Mouse (Mus musculus): ENCODE results near the gene Ptgfrn. TPM values are rescaled to one million over a fixed set of nuclear protein-coding genes. Genes with fewer than 3 reads are reported as not detected.

Gene Ptgfrn
- polyA plus RNA-seq, 1 experiment, result 70.5 TPM

DNA sequence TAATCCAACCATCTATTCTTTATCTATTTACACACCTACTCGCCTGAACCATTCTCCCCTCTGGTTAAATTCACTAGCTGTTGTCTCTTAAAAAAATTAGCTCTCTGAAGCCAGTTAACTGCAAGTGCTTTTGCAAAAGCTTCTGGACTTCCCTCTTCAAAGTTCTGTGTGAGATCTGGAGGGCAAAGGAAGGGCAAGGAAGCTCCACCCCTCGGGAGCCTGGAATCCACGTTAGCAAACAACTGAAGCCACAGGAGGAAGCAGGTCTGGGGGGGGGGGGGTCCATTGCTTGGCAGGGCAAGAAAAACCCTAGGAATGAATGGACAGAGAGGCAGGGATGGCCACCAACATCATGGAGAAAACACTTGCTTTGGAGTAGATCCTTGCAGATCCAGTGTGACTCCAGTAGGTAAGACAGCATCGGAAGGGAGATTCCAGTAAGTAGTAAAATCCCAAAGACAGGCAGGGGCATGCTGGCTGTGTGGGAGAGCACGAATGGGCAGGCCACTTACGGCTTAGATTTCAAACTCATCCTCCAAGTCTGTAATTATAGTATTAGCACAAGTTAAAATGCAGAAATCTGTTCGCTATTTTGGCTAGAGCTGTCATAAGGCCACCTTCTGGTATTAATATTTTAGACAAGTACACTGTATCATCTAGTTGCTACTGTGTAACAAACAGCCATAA, 78.5 kb downstream of the Ptgfrn start:
- no peak for TF ChIP-seq CTCF (IDR thresholded peaks at IDR 0.05; ENCODE audit: borderline replicate concordance, insufficient read depth, low read length)
- no peak for TF ChIP-seq POLR2A (IDR thresholded peaks at IDR 0.05; ENCODE audit: low read depth, low read length)
- no peak overlapping the region for H3K4me3 ChIP-seq (ENCODE audit: insufficient read depth, low read length)
- H3K27ac ChIP-seq (ENCODE audit: insufficient read depth, low read length), result no peak overlapping the region
- H3K4me1 ChIP-seq (ENCODE audit: control insufficient read depth, insufficient read depth, low read length), result no peaks in the 10 kb centered on the region

DNA sequence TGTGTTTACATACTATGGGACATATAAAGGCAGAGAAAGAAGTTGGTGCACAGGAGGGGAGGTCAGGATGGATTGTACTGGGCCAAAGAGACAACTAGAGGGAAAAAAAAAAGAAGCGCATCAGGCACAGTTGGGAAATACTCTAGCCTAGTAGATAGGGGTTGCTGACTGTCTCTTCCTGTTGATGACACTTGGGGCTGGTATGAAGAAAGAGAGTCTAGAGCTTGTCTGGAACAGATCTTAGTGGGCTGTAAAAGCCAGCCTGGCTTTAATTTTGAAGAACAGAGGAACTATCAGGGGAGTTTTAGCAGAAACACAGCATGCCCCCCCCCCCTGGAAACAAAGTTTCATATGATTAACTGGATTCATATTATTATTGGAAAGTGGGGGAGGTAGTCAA, 79.4 kb downstream of the Ptgfrn start:
- no peaks in the 10 kb centered on the region for H3K4me1 ChIP-seq (ENCODE audit: control insufficient read depth, insufficient read depth, low read length)
- TF ChIP-seq POLR2A (IDR thresholded peaks at IDR 0.05; ENCODE audit: low read depth, low read length) (no peak), CTCF (IDR thresholded peaks at IDR 0.05; ENCODE audit: borderline replicate concordance, insufficient read depth, low read length) (no peak)

DNA sequence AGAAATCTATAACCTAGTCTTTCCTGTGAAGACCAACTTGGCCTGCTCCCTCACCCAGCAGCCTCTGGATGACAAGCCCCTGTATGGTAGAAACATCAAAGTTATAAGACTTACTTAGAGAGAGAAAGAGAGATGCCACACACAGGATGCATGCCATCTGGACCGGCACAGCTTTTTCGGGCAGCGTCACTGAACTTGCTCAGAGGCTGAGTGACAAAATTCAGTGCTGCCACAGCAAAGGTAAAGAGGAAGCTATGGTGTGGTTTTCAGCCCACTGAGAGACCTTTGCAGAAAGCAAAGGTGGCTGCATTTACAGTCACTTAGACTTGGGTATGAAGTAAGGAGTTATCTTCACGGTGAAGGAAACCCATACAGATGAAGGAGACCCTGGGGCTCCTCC, 80.7 kb downstream of the Ptgfrn start, which contains the start of gene Cd101:
Gene Cd101, minus strand, starts transcription at position 218 of the 400 bp plus-strand sequence.
- H3K4me3 ChIP-seq (ENCODE audit: insufficient read depth, low read length), result no peak within 1 kb of the TSS
- H3K27ac ChIP-seq (ENCODE audit: insufficient read depth, low read length), result no peak within 1 kb of the TSS
- TF ChIP-seq CTCF (IDR thresholded peaks at IDR 0.05; ENCODE audit: borderline replicate concordance, insufficient read depth, low read length) (no peak), POLR2A (IDR thresholded peaks at IDR 0.05; ENCODE audit: low read depth, low read length) (no peak)
- H3K4me1 ChIP-seq (ENCODE audit: control insufficient read depth, insufficient read depth, low read length), result no peaks in the 10 kb centered on the region

More for the DNA sequence above, 79.4 kb downstream of the Ptgfrn start:
- Histone ChIP-seq H3K27ac (ENCODE audit: insufficient read depth, low read length) (no peak overlapping the region), H3K4me3 (ENCODE audit: insufficient read depth, low read length) (no peak overlapping the region)

DNA sequence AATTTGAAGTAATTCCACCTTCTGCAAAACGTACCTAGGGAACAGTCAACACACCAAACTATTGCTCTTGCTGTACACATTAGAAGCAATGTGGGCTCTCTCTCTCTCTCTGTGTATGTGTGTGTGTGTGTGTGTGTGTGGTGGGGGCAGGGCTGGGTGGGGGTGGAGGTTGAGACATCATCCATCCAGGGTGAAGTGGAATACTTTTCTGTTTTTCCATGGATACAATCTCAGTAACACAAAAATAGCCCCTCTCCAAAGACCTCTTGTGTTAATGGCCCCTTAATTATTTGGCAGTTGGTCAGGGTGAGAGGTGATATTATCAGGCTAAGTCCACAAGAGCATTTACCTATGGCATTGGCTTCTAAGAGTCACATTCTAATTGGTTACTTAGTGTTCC, 83.3 kb downstream of the Ptgfrn start:
- TF ChIP-seq POLR2A (IDR thresholded peaks at IDR 0.05; ENCODE audit: low read depth, low read length) (no peak), CTCF (IDR thresholded peaks at IDR 0.05; ENCODE audit: borderline replicate concordance, insufficient read depth, low read length) (no peak)
- H3K4me1 ChIP-seq (ENCODE audit: control insufficient read depth, insufficient read depth, low read length), result no peaks in the 10 kb centered on the region
- H3K4me3 ChIP-seq (ENCODE audit: insufficient read depth, low read length), result no peak overlapping the region
- H3K27ac ChIP-seq (ENCODE audit: insufficient read depth, low read length), result no peak overlapping the region

DNA sequence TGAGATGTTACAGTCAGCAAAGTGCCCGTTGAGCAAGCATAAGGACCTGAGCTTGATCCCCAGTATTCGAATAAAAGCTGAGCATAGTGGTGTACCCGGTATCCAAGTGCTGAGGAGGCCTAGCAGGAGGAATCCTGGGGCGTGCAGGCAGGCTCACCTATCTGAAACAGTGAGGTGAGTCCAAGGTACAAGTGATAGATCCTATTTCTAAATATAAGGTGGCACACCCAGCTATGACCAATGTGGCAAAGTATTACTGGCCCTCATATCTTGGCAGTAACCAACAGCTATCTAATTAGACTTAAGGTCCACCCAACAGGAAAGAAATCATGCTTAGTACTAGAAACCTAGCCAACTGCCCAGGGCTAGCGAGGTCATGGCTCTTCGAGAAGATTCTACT, 87.1 kb downstream of the Ptgfrn start:
- TF ChIP-seq CTCF (IDR thresholded peaks at IDR 0.05; ENCODE audit: borderline replicate concordance, insufficient read depth, low read length) (no peak), POLR2A (IDR thresholded peaks at IDR 0.05; ENCODE audit: low read depth, low read length) (no peak)
- Histone ChIP-seq H3K27ac (ENCODE audit: insufficient read depth, low read length) (no peak overlapping the region), H3K4me1 (ENCODE audit: control insufficient read depth, insufficient read depth, low read length) (no peaks in the 10 kb centered on the region), H3K4me3 (ENCODE audit: insufficient read depth, low read length) (no peak overlapping the region)

DNA sequence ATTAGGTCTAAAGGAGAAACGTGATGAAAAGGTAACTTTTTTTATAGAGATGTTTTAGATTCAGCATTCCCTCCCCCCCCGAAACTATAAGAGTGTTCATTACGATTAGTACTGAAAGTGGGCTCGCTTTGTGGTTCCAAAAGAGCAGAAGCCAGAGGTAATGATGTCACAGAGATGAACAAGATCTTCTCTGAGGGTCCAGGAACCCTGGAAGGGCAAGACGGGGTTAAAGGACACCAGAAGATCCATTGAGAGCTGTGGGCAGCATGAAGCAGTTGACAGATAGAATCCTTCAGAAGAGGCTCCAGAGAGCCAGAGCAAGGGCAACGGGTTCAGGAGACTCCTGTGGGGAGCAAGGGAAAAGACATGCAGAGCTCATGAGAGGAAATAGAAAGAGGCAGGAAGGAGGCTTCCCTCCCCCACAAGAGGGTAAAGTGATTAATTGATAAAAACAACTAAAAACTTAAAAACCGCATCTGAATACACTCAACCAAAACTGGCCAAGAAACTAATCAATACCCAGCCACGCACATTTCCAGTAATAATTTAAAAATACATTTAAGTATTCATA, 88.5 kb downstream of the Ptgfrn start:
- Histone ChIP-seq H3K4me1 (ENCODE audit: control insufficient read depth, insufficient read depth, low read length) (no peaks in the 10 kb centered on the region), H3K27ac (ENCODE audit: insufficient read depth, low read length) (no peak overlapping the region), H3K4me3 (ENCODE audit: insufficient read depth, low read length) (no peak overlapping the region)
- no peak for TF ChIP-seq POLR2A (IDR thresholded peaks at IDR 0.05; ENCODE audit: low read depth, low read length)
- no peak for TF ChIP-seq CTCF (IDR thresholded peaks at IDR 0.05; ENCODE audit: borderline replicate concordance, insufficient read depth, low read length)

DNA sequence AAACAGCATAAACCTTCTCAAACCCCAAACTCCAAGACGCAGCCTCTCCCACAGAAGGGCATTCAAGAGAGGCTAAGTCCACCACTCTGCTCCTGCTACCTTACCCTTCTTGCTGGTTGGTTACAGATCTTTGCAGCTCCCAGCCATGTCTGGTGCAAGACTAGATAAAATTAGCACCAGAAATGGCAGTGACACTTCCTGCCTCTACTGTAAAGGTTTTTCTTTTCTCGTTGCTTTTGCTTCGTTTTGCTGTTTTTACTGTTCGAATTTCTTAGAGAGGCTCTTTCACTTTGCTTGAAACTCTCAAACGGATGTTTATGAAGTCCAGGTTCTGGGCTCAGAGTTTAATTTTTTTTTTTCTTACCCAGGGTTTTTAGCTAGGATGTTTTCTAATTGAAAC, 89.0 kb downstream of the Ptgfrn start:
- no peak overlapping the region for H3K4me3 ChIP-seq (ENCODE audit: insufficient read depth, low read length)
- no peak overlapping the region for H3K27ac ChIP-seq (ENCODE audit: insufficient read depth, low read length)
- TF ChIP-seq CTCF (IDR thresholded peaks at IDR 0.05; ENCODE audit: borderline replicate concordance, insufficient read depth, low read length), result no peak
- H3K4me1 ChIP-seq (ENCODE audit: control insufficient read depth, insufficient read depth, low read length), result no peaks in the 10 kb centered on the region

DNA sequence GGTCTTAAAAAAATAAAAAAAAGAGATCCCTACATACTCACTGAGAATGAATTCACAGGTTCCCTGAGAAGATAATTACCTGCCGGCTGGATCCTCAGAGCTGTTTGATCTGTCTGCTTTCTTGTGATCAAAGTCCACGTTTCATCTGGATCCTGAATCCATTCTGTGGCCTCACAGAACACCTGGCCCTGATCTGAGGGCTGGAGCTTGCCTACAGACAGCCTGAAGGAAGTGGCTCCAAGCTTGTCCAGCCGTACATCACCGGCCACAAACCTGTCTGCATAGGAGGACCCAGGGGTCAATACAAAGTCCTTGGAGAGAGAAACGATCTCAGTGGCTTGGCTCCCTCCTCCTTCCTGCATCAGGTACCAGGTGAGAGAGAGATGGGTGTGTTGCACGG, 91.6 kb downstream of the Ptgfrn start:
- H3K27ac ChIP-seq (ENCODE audit: insufficient read depth, low read length), result no peak overlapping the region
- TF ChIP-seq POLR2A (IDR thresholded peaks at IDR 0.05; ENCODE audit: low read depth, low read length) (no peak), CTCF (IDR thresholded peaks at IDR 0.05; ENCODE audit: borderline replicate concordance, insufficient read depth, low read length) (no peak)
- no peak overlapping the region for H3K4me3 ChIP-seq (ENCODE audit: insufficient read depth, low read length)
- no peaks in the 10 kb centered on the region for H3K4me1 ChIP-seq (ENCODE audit: control insufficient read depth, insufficient read depth, low read length)

DNA sequence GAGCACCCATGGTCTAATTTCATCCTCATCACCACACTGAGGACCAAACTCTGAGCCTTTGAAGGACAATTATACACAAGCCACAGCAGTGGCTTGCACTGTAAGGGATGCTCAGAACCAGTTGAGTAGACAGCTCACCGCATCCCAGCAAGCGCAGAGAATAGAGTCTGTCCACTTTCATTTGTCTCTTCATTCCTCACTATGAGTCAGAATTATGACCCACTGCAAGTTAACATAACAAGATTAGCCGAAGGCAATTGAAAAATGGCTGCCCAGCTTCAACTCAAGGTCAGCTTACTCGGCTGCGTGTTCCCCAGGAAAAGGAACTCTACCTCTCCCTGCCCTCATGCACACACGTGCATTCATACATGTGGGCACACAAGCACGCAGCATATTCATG, 94.0 kb downstream of the Ptgfrn start:
- no peaks in the 10 kb centered on the region for H3K4me1 ChIP-seq (ENCODE audit: control insufficient read depth, insufficient read depth, low read length)
- no peak overlapping the region for H3K4me3 ChIP-seq (ENCODE audit: insufficient read depth, low read length)
- no peak overlapping the region for H3K27ac ChIP-seq (ENCODE audit: insufficient read depth, low read length)
- TF ChIP-seq POLR2A (IDR thresholded peaks at IDR 0.05; ENCODE audit: low read depth, low read length), result no peak

DNA sequence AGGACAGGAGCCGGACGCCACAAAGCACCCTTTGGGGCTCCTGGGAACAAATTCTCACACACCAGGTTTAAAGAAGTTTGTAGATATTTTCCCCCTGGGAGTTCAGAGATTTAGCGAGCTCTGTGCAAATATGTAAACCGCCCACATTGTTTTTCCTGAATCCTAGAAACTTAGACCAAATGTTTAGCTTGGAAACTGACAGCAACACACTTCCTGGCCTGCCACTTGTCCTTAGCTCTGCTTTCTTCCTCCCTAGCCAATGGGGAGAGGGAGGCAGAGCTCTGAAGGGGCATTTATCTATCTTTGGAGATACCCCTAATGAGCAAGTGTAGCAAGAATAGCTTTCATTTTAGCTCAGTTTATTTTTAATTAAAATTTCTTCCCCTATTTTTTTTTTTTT, 94.8 kb downstream of the Ptgfrn start:
- H3K4me3 ChIP-seq (ENCODE audit: insufficient read depth, low read length), result no peak overlapping the region
- TF ChIP-seq CTCF (IDR thresholded peaks at IDR 0.05; ENCODE audit: borderline replicate concordance, insufficient read depth, low read length) (no peak), POLR2A (IDR thresholded peaks at IDR 0.05; ENCODE audit: low read depth, low read length) (no peak)
- no peaks in the 10 kb centered on the region for H3K4me1 ChIP-seq (ENCODE audit: control insufficient read depth, insufficient read depth, low read length)
- no peak overlapping the region for H3K27ac ChIP-seq (ENCODE audit: insufficient read depth, low read length)

All from embryonic fibroblast, embryonic 13.5 days (primary cell).